Mouse (Mus musculus): ENCODE measurements around the gene Mpeg1. TPM values are rescaled to one million over a fixed set of nuclear protein-coding genes. Genes with fewer than 3 reads are reported as not detected.

Mpeg1 gene
- polyA plus RNA-seq, 1 experiment from 2014 or later = 0.93 TPM

- peaks cover 12% of the 10 kb centered on the region; the same call in 1 of the 2 replicates for H3K4me1 ChIP-seq (ENCODE audit: control insufficient read depth, insufficient read depth, low read length)
- DNase-seq (ENCODE audit: low spot score) = no peak
- H3K36me3 ChIP-seq (ENCODE audit: control insufficient read depth, insufficient read depth, low read length) = no peaks in the 10 kb centered on the region
- peaks cover 5% of the 10 kb centered on the region; the same call in 1 of the 2 replicates for H3K27me3 ChIP-seq (replicated peaks; ENCODE audit: control insufficient read depth, insufficient read depth, low read length)
- no peak for ATAC-seq (ENCODE audit: low read depth)
- H3K4me3 ChIP-seq (ENCODE audit: low read depth, low read length) = no peak overlapping the region
- no CpG with 5 or more reads among the region's 1 CpGs for WGBS
- no peak overlapping the region for H3K27ac ChIP-seq (replicated peaks; ENCODE audit: low read depth, low read length)
- peak overlapping the region; percentile 94 for H3K4me2 ChIP-seq (ENCODE audit: low read depth, low read length)
- no peak overlapping the region for H3K9ac ChIP-seq (ENCODE audit: low read depth, low read length)
- H3K9me3 ChIP-seq (ENCODE audit: control insufficient read depth, low read length) = no peaks in the 10 kb centered on the region
These were observed 38.4 kb downstream of the Mpeg1 start for GRCm38 (mm10) chr19:12498941-12499340.

GRCm38 (mm10) chr19:12499485-12499884 is 38.9 kb downstream of the Mpeg1 start:
- H3K4me2 ChIP-seq (ENCODE audit: low read depth, low read length) = peak overlapping the region; percentile 94
- peak overlapping the region; percentile 73 for H3K4me3 ChIP-seq (ENCODE audit: low read depth, low read length)
- peaks cover 5% of the 10 kb centered on the region; the same call in 1 of the 2 replicates for H3K27me3 ChIP-seq (replicated peaks; ENCODE audit: control insufficient read depth, insufficient read depth, low read length)
- peak; percentile 73 for DNase-seq (ENCODE audit: low spot score)
- WGBS = 16% methylated on average over 2 of the region's 2 CpGs
- H3K27ac ChIP-seq (replicated peaks; ENCODE audit: low read depth, low read length) = 0 out of 2 replicates have a peak overlapping the region, but pooled peaks have one; percentile 24
- peaks cover 12% of the 10 kb centered on the region; the same call in 1 of the 2 replicates for H3K4me1 ChIP-seq (ENCODE audit: control insufficient read depth, insufficient read depth, low read length)
- peak overlapping the region; percentile 86 for H3K9ac ChIP-seq (ENCODE audit: low read depth, low read length)
- no peaks in the 10 kb centered on the region for H3K9me3 ChIP-seq (ENCODE audit: control insufficient read depth, low read length)
- no peaks in the 10 kb centered on the region for H3K36me3 ChIP-seq (ENCODE audit: control insufficient read depth, insufficient read depth, low read length)
- ATAC-seq (ENCODE audit: low read depth) = no peak

GRCm38 (mm10) chr19:12500124-12500523 is 39.5 kb downstream of the Mpeg1 start:
- no peak for ATAC-seq (ENCODE audit: low read depth)
- Histone ChIP-seq H3K4me1 (ENCODE audit: control insufficient read depth, insufficient read depth, low read length) (peaks cover 12% of the 10 kb centered on the region; the same call in 1 of the 2 replicates), H3K27ac (replicated peaks; ENCODE audit: low read depth, low read length) (0 out of 2 replicates have a peak overlapping the region, but pooled peaks have one; percentile 24), H3K9ac (ENCODE audit: low read depth, low read length) (peak overlapping the region; percentile 86), H3K9me3 (ENCODE audit: control insufficient read depth, low read length) (no peaks in the 10 kb centered on the region), H3K27me3 (replicated peaks; ENCODE audit: control insufficient read depth, insufficient read depth, low read length) (peaks cover 5% of the 10 kb centered on the region; the same call in 1 of the 2 replicates), H3K4me3 (ENCODE audit: low read depth, low read length) (peak overlapping the region; percentile 73), H3K36me3 (ENCODE audit: control insufficient read depth, insufficient read depth, low read length) (no peaks in the 10 kb centered on the region), H3K4me2 (ENCODE audit: low read depth, low read length) (peak overlapping the region; percentile 94)
- WGBS = 4% methylated on average over 3 of the region's 3 CpGs
- peak; percentile 63 for DNase-seq (ENCODE audit: low spot score)

- Histone ChIP-seq H3K4me3 (ENCODE audit: low read depth, low read length) (peak overlapping the region; percentile 73), H3K36me3 (ENCODE audit: control insufficient read depth, insufficient read depth, low read length) (no peaks in the 10 kb centered on the region)
- 1% methylated on average over 10 of the region's 38 CpGs for WGBS
These were observed 40.3 kb downstream of the Mpeg1 start for GRCm38 (mm10) chr19:12500881-12501311.

GRCm38 (mm10) chr19:12501370-12502347 is 41.1 kb downstream of the Mpeg1 start, which contains the start of gene Dtx4:
Gene Dtx4, minus strand, starts transcription at chr19:12501454.
- Histone ChIP-seq H3K9me3 (ENCODE audit: control insufficient read depth, low read length) (no peaks in the 10 kb centered on the region), H3K4me3 (ENCODE audit: low read depth, low read length) (peak within 1 kb of the TSS; percentile 73), H3K27me3 (replicated peaks; ENCODE audit: control insufficient read depth, insufficient read depth, low read length) (peaks cover 5% of the 10 kb centered on the region; the same call in 1 of the 2 replicates), H3K27ac (replicated peaks; ENCODE audit: low read depth, low read length) (peak within 1 kb of the TSS; percentile 88), H3K4me2 (ENCODE audit: low read depth, low read length) (peak within 1 kb of the TSS; percentile 94), H3K36me3 (ENCODE audit: control insufficient read depth, insufficient read depth, low read length) (no peaks in the 10 kb centered on the region), H3K9ac (ENCODE audit: low read depth, low read length) (peak within 1 kb of the TSS; percentile 86), H3K4me1 (ENCODE audit: control insufficient read depth, insufficient read depth, low read length) (peaks cover 12% of the 10 kb centered on the region; the same call in 1 of the 2 replicates)
- WGBS = under 1% methylated on average over 19 of the region's 80 CpGs
- peak; percentile 97 for DNase-seq (ENCODE audit: low spot score)
- ATAC-seq (ENCODE audit: low read depth) = peak; percentile 93

More at GRCm38 (mm10) chr19:12500881-12501311, 40.3 kb downstream of the Mpeg1 start:
- peak overlapping the region; percentile 88 for H3K27ac ChIP-seq (replicated peaks; ENCODE audit: low read depth, low read length)
- peak overlapping the region; percentile 86 for H3K9ac ChIP-seq (ENCODE audit: low read depth, low read length)
- peaks cover 12% of the 10 kb centered on the region; the same call in 1 of the 2 replicates for H3K4me1 ChIP-seq (ENCODE audit: control insufficient read depth, insufficient read depth, low read length)
- H3K27me3 ChIP-seq (replicated peaks; ENCODE audit: control insufficient read depth, insufficient read depth, low read length) = peaks cover 5% of the 10 kb centered on the region; the same call in 1 of the 2 replicates
- ATAC-seq (ENCODE audit: low read depth) = peak; percentile 41
- H3K4me2 ChIP-seq (ENCODE audit: low read depth, low read length) = peak overlapping the region; percentile 94
- no peak for DNase-seq (ENCODE audit: low spot score)
- no peaks in the 10 kb centered on the region for H3K9me3 ChIP-seq (ENCODE audit: control insufficient read depth, low read length)

GRCm38 (mm10) chr19:12502756-12503155 is 42.2 kb downstream of the Mpeg1 start:
- Histone ChIP-seq H3K27ac (replicated peaks; ENCODE audit: low read depth, low read length) (no peak overlapping the region), H3K36me3 (ENCODE audit: control insufficient read depth, insufficient read depth, low read length) (no peaks in the 10 kb centered on the region), H3K9ac (ENCODE audit: low read depth, low read length) (no peak overlapping the region), H3K4me3 (ENCODE audit: low read depth, low read length) (no peak overlapping the region), H3K27me3 (replicated peaks; ENCODE audit: control insufficient read depth, insufficient read depth, low read length) (peaks cover 5% of the 10 kb centered on the region; the same call in 1 of the 2 replicates), H3K4me1 (ENCODE audit: control insufficient read depth, insufficient read depth, low read length) (peaks cover 12% of the 10 kb centered on the region; the same call in 1 of the 2 replicates), H3K9me3 (ENCODE audit: control insufficient read depth, low read length) (no peaks in the 10 kb centered on the region), H3K4me2 (ENCODE audit: low read depth, low read length) (no peak overlapping the region)
- ATAC-seq (ENCODE audit: low read depth) (no peak), DNase-seq (ENCODE audit: low spot score) (no peak)
- 89% methylated on average over 7 of the region's 7 CpGs for WGBS

- Histone ChIP-seq H3K27ac (replicated peaks; ENCODE audit: low read depth, low read length) (no peak overlapping the region), H3K4me3 (ENCODE audit: low read depth, low read length) (no peak overlapping the region), H3K4me1 (ENCODE audit: control insufficient read depth, insufficient read depth, low read length) (no peaks in the 10 kb centered on the region), H3K36me3 (ENCODE audit: control insufficient read depth, insufficient read depth, low read length) (no peaks in the 10 kb centered on the region), H3K4me2 (ENCODE audit: low read depth, low read length) (no peak overlapping the region), H3K27me3 (replicated peaks; ENCODE audit: control insufficient read depth, insufficient read depth, low read length) (no peaks in the 10 kb centered on the region), H3K9ac (ENCODE audit: low read depth, low read length) (no peak overlapping the region), H3K9me3 (ENCODE audit: control insufficient read depth, low read length) (no peaks in the 10 kb centered on the region)
- DNase-seq (ENCODE audit: low spot score) (no peak), ATAC-seq (ENCODE audit: low read depth) (no peak)
These were observed 54.0 kb downstream of the Mpeg1 start for GRCm38 (mm10) chr19:12514621-12515020.

Data from embryonic facial prominence, embryonic 14.5 days (tissue).